Mouse (Mus musculus) forebrain, embryonic 11.5 days (tissue): ENCODE data around the gene Grik2. TPM values are rescaled to one million over a fixed set of nuclear protein-coding genes. Genes with fewer than 3 reads are reported as not detected.

Source experiments
- ATAC-seq: fragments of 200-750 bp; cut with Nextera tagmentation; replicated peaks from 2 replicates; pipeline ENCODE4 v1.8.0; 2017; ENCODE audit warnings: moderate TSS enrichment; ENCODE audit not compliant: low FRiP score
- DNase-seq: peaks from one replicate; pipeline ENCODE4 v3.0.0-alpha.2; 2017; ENCODE audit warnings: low spot score
- H3K27ac ChIP-seq: fragments of 300-500 bp; sonication (generic); 2 replicates; pipeline ENCODE4 v1.5.1; 2014; ENCODE audit warnings: low read depth, low read length
- H3K27me3 ChIP-seq: fragments of 300-500 bp; sonication (generic); 2 replicates; pipeline ENCODE4 v1.6.1; 2014; ENCODE audit warnings: mild to moderate bottlenecking, low read length, mixed read lengths; ENCODE audit not compliant: control insufficient read depth, insufficient read depth
- H3K36me3 ChIP-seq: fragments of 300-500 bp; sonication (generic); 2 replicates; pipeline ENCODE4 v1.6.1; 2014; ENCODE audit warnings: mild to moderate bottlenecking, low read length, moderate library complexity, mixed read lengths; ENCODE audit not compliant: control insufficient read depth, insufficient read depth
- H3K4me1 ChIP-seq: fragments of 300-500 bp; sonication (generic); replicated peaks from 2 replicates; pipeline ENCODE4 v1.6.1; 2014; ENCODE audit warnings: low read length, mixed read lengths; ENCODE audit not compliant: control insufficient read depth, insufficient read depth
- H3K4me2 ChIP-seq: fragments of 300-500 bp; sonication (generic); 2 replicates; pipeline ENCODE4 v1.6.1; 2014; ENCODE audit warnings: low read depth, mild to moderate bottlenecking, low read length, moderate library complexity, mixed read lengths; ENCODE audit not compliant: severe bottlenecking
- H3K4me3 ChIP-seq: fragments of 300-500 bp; sonication (generic); 2 replicates; pipeline ENCODE4 v1.5.1; 2014; ENCODE audit warnings: low read depth, low read length
- H3K9ac ChIP-seq: fragments of 300-500 bp; sonication (generic); 2 replicates; pipeline ENCODE4 v1.6.1; 2014; ENCODE audit warnings: low read length
- H3K9me3 ChIP-seq: fragments of 300-500 bp; sonication (generic); 2 replicates; pipeline ENCODE4 v1.6.1; 2016; ENCODE audit warnings: low read length, mixed read lengths; ENCODE audit not compliant: control insufficient read depth
- WGBS: fragments of 180-500 bp; shearing (Covaris S2); extraction: QIAGEN DNeasy Blood & Tissue Kit; methylation state at CpG from one replicate; pipeline ENCODE4 v1.1.7; 2014; 5-methylcytosine and 5-hydroxymethylcytosine counted together
- polyA plus RNA-seq: library from polyadenylated mRNA; unstranded; fragments of >200 nt; fragmentation: Nextera tagmentation; extraction: Ambion mirVana; gene quantifications from 2 replicates; pipeline ENCODE4 v1.2.1, GENCODE M21; 2014

Gene Grik2
- polyA plus RNA-seq, 1 experiment from 2014 or later = 17.3 TPM

DNA sequence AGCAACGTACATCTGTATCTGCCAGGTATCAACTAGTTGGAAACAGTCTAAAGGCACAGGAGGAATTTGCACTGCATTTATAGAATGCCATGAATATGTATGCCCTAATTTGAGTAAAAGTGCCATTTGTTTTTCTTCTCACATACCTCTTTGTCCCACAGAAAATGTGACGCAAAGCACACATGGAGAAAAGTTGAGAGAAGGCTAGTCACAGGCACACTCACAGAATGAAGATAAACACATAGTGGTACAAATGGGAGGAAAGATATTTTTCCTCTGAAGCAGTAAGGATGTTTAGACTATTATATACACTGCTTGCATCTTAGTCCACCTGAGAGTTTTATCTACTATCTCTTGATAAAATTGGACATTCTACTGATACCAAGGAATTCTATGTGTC is 190.9 kb downstream of the Grik2 start:
- Histone ChIP-seq H3K36me3 (no peaks in the 10 kb centered on the region), H3K27ac (no peak overlapping the region), H3K9me3 (no peaks in the 10 kb centered on the region), H3K9ac (no peak overlapping the region), H3K4me3 (no peak overlapping the region), H3K4me2 (no peak overlapping the region), H3K27me3 (no peaks in the 10 kb centered on the region), H3K4me1 (no peaks in the 10 kb centered on the region)
- WGBS = 75% methylated on average over 2 of the region's 2 CpGs
- no peak for ATAC-seq
- DNase-seq = no peak

- Histone ChIP-seq H3K27me3 (no peaks in the 10 kb centered on the region), H3K36me3 (no peaks in the 10 kb centered on the region), H3K27ac (no peak overlapping the region), H3K9me3 (no peaks in the 10 kb centered on the region), H3K4me1 (no peaks in the 10 kb centered on the region), H3K9ac (no peak overlapping the region), H3K4me3 (no peak overlapping the region), H3K4me2 (no peak overlapping the region)
- WGBS = 88% methylated on average over 7 of the region's 7 CpGs
- DNase-seq = no peak
- no peak for ATAC-seq
Measured at GRCm38 (mm10) chr10:49573514-49573913, 215.1 kb downstream of the Grik2 start.

DNA sequence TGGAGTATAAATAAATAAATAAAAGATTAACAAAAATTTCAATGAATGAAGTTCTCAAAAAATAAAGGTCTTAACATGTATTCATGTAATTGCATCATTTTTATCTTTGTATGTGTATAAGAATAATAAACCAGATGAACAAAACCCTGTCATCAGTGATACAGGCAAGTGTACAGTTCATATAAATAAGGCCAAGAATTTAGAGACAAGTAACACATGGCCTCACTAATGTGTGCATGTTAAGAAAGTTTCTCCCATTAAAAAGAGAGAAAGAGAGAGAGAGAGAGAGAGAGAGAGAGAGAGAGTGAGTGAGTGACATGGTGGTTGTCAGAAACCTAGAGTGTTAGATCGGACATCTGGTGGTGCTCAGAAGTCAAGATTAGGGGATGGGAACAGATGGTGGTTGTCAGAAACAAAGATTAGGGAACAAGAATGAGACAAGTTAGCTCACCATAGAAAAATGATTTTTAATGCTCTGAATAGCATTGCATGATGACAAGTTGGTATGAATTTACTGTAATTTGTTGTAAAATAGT is 228.6 kb downstream of the Grik2 start:
- Histone ChIP-seq H3K9me3 (no peaks in the 10 kb centered on the region), H3K9ac (no peak overlapping the region), H3K36me3 (no peaks in the 10 kb centered on the region), H3K27ac (no peak overlapping the region), H3K27me3 (no peaks in the 10 kb centered on the region), H3K4me1 (no peaks in the 10 kb centered on the region), H3K4me2 (no peak overlapping the region), H3K4me3 (no peak overlapping the region)
- ATAC-seq (no peak), DNase-seq (no peak)
- 87% methylated on average over 1 of the region's 1 CpGs for WGBS

- no peak overlapping the region for H3K9ac ChIP-seq
- H3K4me1 ChIP-seq = no peaks in the 10 kb centered on the region
- H3K36me3 ChIP-seq = no peaks in the 10 kb centered on the region
- WGBS = 69% methylated on average over 1 of the region's 1 CpGs
- H3K27ac ChIP-seq = no peak overlapping the region
- H3K27me3 ChIP-seq = no peaks in the 10 kb centered on the region
- H3K4me2 ChIP-seq = no peak overlapping the region
- DNase-seq = no peak
- H3K4me3 ChIP-seq = no peak overlapping the region
- no peak for ATAC-seq
- no peaks in the 10 kb centered on the region for H3K9me3 ChIP-seq
Measured at GRCm38 (mm10) chr10:49542249-49542648, 246.3 kb downstream of the Grik2 start.

DNA sequence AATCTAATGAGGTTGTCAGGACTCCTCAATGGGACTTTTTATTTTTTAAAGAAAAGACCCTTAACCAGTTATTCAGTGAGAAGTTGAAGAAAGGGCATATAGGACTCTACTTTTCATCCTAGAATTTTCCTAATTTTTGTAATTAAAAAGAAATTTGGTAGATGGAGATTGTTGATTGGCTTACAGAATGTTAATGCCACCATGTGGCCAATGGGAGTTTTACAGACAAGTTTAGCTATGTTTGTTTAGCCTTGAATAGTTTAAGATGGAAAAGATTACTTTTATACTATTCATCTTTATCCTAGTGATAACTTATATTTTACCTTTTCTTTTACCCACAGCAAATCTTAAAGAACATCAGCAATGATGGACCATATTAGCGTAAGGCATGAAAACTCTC is 268.8 kb downstream of the Grik2 start:
- DNase-seq (no peak), ATAC-seq (no peak)
- H3K9ac ChIP-seq = no peak overlapping the region
- H3K4me2 ChIP-seq = no peak overlapping the region
- WGBS = 96% methylated on average over 1 of the region's 1 CpGs
- no peaks in the 10 kb centered on the region for H3K27me3 ChIP-seq
- H3K4me1 ChIP-seq = no peaks in the 10 kb centered on the region
- H3K36me3 ChIP-seq = no peaks in the 10 kb centered on the region
- H3K9me3 ChIP-seq = no peaks in the 10 kb centered on the region
- no peak overlapping the region for H3K27ac ChIP-seq
- no peak overlapping the region for H3K4me3 ChIP-seq

DNA sequence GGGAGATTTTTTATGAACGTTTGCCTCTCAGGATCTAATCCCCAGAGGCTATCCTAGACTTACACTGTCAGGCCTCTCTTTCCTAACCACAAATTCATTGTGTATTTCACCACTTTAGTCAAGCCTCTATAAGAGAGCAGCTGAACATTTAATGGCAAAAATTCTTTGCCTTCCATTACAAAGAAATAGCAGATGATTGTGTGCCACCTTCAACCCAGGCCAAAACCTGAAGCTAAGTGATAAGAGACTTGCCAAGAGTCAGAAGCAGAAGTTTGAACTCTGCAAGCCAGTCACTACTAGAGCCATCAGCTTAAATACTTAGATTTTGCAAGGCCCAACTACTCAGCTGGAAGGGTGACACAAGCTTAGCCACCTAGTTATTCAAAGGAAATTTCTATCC is 287.9 kb downstream of the Grik2 start:
- no peak overlapping the region for H3K9ac ChIP-seq
- no peak overlapping the region for H3K4me2 ChIP-seq
- H3K27ac ChIP-seq = no peak overlapping the region
- no peaks in the 10 kb centered on the region for H3K36me3 ChIP-seq
- no peaks in the 10 kb centered on the region for H3K4me1 ChIP-seq
- H3K4me3 ChIP-seq = no peak overlapping the region
- 74% methylated on average over 1 of the region's 1 CpGs for WGBS
- no peak for DNase-seq
- ATAC-seq = no peak
- no peaks in the 10 kb centered on the region for H3K27me3 ChIP-seq
- H3K9me3 ChIP-seq = no peaks in the 10 kb centered on the region

GRCm38 (mm10) chr10:49497302-49497701 is 291.3 kb downstream of the Grik2 start:
- H3K4me1 ChIP-seq = no peaks in the 10 kb centered on the region
- no peaks in the 10 kb centered on the region for H3K36me3 ChIP-seq
- no peak for ATAC-seq
- H3K27ac ChIP-seq = no peak overlapping the region
- no peak overlapping the region for H3K4me2 ChIP-seq
- no peaks in the 10 kb centered on the region for H3K27me3 ChIP-seq
- no peak overlapping the region for H3K9ac ChIP-seq
- H3K9me3 ChIP-seq = no peaks in the 10 kb centered on the region
- WGBS = 81% methylated on average over 1 of the region's 1 CpGs
- DNase-seq = no peak
- no peak overlapping the region for H3K4me3 ChIP-seq

DNA sequence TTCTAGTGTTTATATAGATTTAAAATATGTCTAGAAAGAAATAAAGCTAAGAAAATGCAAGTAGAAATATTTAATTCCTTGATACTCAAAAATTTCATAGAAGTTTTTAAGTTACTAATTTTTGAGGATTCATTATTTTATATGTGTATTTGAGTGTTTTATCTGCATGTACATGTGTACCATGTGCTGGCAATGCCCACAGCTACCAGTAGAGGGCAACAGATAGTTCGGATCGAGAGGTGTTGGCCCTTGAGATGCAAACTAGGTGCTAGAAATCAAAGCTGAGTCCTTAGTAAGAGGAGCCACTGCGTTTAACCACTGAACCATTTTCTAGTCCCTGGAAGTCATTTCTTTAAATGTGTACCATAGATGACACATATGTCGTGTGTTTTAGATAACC is 307.1 kb downstream of the Grik2 start:
- Histone ChIP-seq H3K27me3 (no peaks in the 10 kb centered on the region), H3K4me2 (no peak overlapping the region), H3K9ac (no peak overlapping the region), H3K4me1 (no peaks in the 10 kb centered on the region), H3K36me3 (no peaks in the 10 kb centered on the region), H3K4me3 (no peak overlapping the region), H3K9me3 (no peaks in the 10 kb centered on the region), H3K27ac (no peak overlapping the region)
- no peak for ATAC-seq
- DNase-seq = no peak
- WGBS = 83% methylated on average over 4 of the region's 4 CpGs

DNA sequence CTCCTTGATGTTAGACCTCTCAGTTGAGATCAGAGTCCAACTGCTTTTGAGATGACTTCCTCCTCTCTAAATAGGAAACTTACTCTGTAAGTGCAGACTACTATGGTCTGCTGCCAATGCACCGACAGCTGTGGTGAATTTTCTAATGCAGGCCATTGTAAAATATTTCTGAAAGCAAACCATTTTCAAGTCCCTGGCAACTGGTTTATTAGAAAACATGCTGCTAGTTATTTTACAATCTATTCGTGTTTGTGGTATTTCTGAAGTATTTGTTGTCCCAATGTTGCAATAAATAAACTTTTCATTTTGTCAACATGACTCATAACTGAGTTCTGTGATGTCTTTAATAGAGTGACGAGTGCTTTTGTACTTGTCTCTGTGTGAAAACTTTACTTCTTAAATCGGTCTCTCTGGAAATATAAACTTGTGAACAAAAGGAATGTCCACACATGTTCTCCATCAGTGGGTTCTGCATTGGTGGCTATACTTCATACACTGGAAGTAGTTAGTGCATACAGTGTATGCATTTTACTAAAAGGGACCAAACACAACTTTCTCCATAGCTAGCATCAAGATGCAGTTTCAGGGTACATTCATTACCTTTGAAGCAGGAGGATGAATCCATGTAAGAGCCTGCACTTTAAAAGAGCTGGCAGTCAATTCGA is 308.3 kb downstream of the Grik2 start:
- ATAC-seq = no peak
- H3K36me3 ChIP-seq = no peaks in the 10 kb centered on the region
- H3K4me2 ChIP-seq = no peak overlapping the region
- no peak overlapping the region for H3K27ac ChIP-seq
- no peaks in the 10 kb centered on the region for H3K27me3 ChIP-seq
- no peak overlapping the region for H3K9ac ChIP-seq
- DNase-seq = no peak
- H3K4me1 ChIP-seq = no peaks in the 10 kb centered on the region
- no peak overlapping the region for H3K4me3 ChIP-seq
- H3K9me3 ChIP-seq = no peaks in the 10 kb centered on the region
- WGBS = 90% methylated on average over 5 of the region's 5 CpGs
